Mouse (Mus musculus) left cerebral cortex, postnatal 36 days (tissue): ENCODE measurements around the gene Aars. TPM values are rescaled to one million over a fixed set of nuclear protein-coding genes. Genes with fewer than 3 reads are reported as not detected.
"Not testable (repeated sequence)": the region's sequence is repeated elsewhere in the genome, so short reads cannot be mapped to it uniquely, and the experiment has no call there.

Experiments
- DNase-seq, 2 experiments: peaks; one replicate each; pipeline ENCODE4 v3.0.0; 2021 to 2022; ENCODE audit warnings: low spot score in 2 of 2, mixed read lengths in 1 of 2
- intact Hi-C: fragments of 180-260 bp; cut with DNase I; formaldehyde crosslinking; loops from one replicate; pipeline ENCODE4 v1.15.1; 2025
- microRNA-seq: library from miRNA; unstranded; fragments of <30 nt; microRNA quantifications from one replicate; pipeline ENCODE4 v1.2.0, GENCODE M21; 2022
- total RNA-seq, 2 experiments: library from RNA; stranded (reverse); gene quantifications; 2 replicates each; pipeline ENCODE4 v1.2.3; 2021

The Aars gene
- total RNA-seq, 2 experiments from 2014 or later: 98.9 to 106 TPM

GRCm38 (mm10) chr8:111091706-111092105 lies 58.8 kb downstream of the Aars start:
- DNase-seq: no peak
- intact Hi-C loops: loop anchor here (2.0 to 10.0 kb wide), 2 partner anchors 29 to 337 kb away; no protein-coding TSS in a partner anchor

DNA sequence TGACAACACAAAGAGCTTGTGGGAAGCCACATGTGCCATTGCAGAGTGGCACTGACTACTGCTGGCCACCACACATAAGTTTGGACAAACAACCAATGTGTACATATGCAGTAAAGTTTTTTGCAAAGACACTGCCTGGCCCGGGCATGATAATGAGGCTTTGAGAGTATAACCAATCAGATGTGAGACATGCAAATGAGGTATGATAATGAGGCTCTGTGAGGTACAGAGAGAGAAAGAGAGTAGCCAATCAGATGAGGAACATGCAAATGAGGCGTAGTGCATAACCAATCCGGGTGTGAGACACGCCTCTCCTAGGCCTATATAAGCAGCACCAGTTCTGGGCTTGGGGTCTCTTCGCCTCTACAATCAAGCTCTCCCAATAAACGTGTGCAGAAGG lies 59.4 kb downstream of the Aars start, which contains the start of gene Clec18a:
Clec18a (minus strand) TSS at position 101 of the 400 bp plus-strand sequence.
- DNase-seq: not testable (repeated sequence)
- intact Hi-C loops: loop anchor here (2.0 to 10.0 kb wide), 2 partner anchors 30 to 338 kb away; no protein-coding TSS in a partner anchor

DNA sequence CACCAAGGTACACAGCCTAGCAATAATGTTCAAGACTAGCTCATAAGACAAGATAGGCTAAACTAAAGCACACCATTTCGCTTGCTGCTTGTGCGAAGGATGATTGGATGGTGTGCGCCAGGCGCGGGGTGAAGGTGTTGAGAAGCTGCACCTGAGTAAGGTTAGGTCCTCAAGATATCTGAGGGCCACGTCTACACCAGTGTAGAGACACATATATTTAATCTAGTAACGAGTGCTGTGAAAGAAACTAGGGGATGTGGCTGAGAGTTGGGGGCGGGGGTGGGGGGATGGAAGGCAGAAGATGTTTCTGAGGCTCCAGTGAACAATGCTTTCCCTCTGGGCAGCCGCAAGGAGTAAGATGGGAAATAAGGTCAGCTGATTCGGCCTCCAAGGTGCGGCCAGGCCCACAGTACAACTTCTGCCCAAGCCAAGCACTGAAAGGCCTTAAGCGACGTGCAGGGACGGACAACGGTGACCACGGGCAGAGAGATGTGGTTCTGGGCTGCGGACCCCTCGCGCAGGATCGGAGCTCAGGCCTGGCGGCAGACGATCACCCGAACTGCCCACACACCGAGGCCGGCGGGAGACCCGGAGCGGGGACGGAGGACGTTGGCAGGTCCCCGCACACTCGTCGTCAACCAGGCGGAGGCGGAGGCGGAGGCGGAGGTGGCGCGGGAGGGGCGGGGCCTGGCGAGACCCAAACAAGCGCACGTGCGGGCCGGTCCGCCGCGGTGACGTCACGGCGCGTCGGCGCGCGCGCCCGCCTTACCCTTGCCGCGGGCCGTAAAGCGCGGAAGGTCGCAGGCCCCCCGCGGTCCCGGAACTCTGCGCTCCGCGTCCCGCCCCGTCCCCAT lies 61.1 kb downstream of the Aars start, which contains the start of gene Pdpr:
Pdpr (plus strand) TSS at position 766 of the 854 bp plus-strand sequence.
- peak; percentile 90 to 92 for DNase-seq
- intact Hi-C loops: loop anchor here (2.0 to 10.0 kb wide), 2 partner anchors 31 to 339 kb away; no protein-coding TSS in a partner anchor

GRCm38 (mm10) chr8:111094719-111095302 lies 61.9 kb downstream of the Aars start:
- intact Hi-C loops: loop anchor here (10.0 kb wide), 1 partner anchor 340 kb away; no protein-coding TSS in a partner anchor
- peak in 1 of 2 experiments; percentile 25 for DNase-seq

Small RNAs within 50 kb of the gene (microRNA-seq; reads per million reads assigned to microRNA genes)
- gene Gm24103 (not detected), gene Mir3473d (not detected)

Other genes starting within 250 kb of the Aars start
- gene Il34, start 227.2 kb upstream of the Aars start, total RNA-seq: 100 to 1,000 TPM; 103 to 107 TPM
- gene Cog4, start 186.5 kb upstream of the Aars start, total RNA-seq: 10 to 100 TPM; 51.7 to 61.4 TPM
- gene Sf3b3, start 186.4 kb upstream of the Aars start, total RNA-seq: 10 to 100 TPM; 57.9 to 65.3 TPM
- gene Fuk, start 130.7 kb upstream of the Aars start, total RNA-seq: 10 to 100 TPM; 17.2 to 21.7 TPM
- 10 to 100 TPM; 93.3 to 94.1 TPM for gene St3gal2, start 113.2 kb upstream of the Aars start, total RNA-seq
- 10 to 100 TPM; 26.6 to 30.7 TPM for gene Ddx19a, start 35.3 kb upstream of the Aars start, total RNA-seq
- 10 to 100 TPM; 23.3 to 24.1 TPM for gene Ddx19b, start 1.4 kb upstream of the Aars start, total RNA-seq
- not detected for gene Exosc6, start 23.2 kb downstream of the Aars start, total RNA-seq
- 1 to 10 TPM; 3.2 to 3.5 TPM for gene Clec18a, start 59.3 kb downstream of the Aars start, total RNA-seq
- 10 to 100 TPM; 28.1 to 29.5 TPM for gene Pdpr, start 61.5 kb downstream of the Aars start, total RNA-seq
- 100 to 1,000 TPM; 144 to 150 TPM for gene Glg1, start 226.1 kb downstream of the Aars start, total RNA-seq